Mouse (Mus musculus) lung, adult 18-20 months (tissue): Measurements from ENCODE around the gene Des.

Experiments used
- DNase-seq, 2 experiments: peaks; one replicate each; pipeline ENCODE4 v3.0.0; 2022; ENCODE audit warnings: mixed read lengths in 2 of 2

The Des gene

GRCm38 (mm10) chr1:75349275-75349674 lies 10.9 kb upstream of the Des start:
- no peak for DNase-seq

DNA sequence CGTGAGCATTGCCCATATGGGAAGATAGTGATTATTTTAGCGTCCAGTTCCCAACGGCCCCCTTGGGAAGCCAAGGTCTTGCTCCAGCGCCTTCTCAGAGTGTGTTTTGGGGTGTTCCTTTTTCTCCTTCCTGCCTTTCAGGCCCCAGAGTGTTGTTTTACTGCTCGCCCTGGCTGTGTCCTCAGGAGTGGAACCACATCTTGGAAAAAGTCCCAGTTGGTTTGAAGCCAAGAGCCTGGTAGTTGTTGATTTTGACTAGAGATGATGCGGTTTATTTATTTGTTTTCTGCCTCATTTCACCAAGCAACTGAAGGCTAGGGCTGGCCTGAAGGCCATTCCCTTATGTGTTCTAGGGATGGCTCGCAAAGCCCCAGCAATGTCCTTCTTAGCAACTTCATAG lies 2.9 kb upstream of the Des start:
- peak; percentile 25 to 41 for DNase-seq

DNA sequence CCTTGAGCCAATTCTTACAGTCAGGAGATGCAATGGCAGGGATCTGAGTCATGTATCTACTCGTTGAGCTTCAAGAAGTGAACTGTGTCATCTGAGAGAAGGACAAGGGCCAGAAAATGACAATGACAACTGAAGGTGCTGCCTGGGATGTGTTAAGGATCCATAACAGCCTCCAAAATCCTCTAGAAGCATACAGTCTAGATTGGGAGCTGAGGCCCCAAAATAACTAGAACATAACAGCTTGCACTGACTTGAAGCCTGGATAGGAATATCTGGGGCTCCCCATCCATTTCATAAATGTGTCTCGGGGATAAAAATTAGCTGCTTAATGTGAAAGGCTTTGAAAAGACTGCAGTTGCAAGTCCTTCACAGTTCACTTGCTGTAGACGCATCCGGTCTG lies 2.1 kb upstream of the Des start:
- no peak for DNase-seq

DNA sequence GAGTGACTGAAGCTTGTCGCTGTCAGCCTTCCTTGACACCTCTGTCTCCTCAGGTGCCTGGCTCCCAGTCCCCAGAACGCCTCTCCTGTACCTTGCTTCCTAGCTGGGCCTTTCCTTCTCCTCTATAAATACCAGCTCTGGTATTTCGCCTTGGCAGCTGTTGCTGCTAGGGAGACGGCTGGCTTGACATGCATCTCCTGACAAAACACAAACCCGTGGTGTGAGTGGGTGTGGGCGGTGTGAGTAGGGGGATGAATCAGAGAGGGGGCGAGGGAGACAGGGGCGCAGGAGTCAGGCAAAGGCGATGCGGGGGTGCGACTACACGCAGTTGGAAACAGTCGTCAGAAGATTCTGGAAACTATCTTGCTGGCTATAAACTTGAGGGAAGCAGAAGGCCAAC lies 783 bp upstream of the Des start:
- DNase-seq: no peak

DNA sequence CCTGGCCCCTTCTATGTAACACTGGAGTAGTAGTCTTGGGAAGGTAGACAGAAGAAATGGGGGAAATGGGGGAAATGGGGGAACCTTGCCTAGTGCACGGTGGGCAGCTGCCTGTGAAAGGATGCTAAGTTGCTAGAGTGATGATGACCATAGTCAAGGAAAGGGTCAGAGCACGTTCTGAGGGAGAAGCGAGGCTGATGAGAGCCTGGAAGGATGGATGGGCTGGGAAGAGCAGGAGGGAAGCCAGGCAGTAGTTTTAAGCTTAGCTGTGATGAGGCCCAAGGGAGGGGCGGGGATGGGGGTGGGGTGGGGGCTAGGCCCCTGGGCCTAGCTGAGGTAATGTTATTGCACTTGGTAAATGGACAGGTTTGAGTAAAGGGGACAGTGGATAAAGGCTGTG lies 994 bp downstream of the Des start:
- no peak for DNase-seq

DNA sequence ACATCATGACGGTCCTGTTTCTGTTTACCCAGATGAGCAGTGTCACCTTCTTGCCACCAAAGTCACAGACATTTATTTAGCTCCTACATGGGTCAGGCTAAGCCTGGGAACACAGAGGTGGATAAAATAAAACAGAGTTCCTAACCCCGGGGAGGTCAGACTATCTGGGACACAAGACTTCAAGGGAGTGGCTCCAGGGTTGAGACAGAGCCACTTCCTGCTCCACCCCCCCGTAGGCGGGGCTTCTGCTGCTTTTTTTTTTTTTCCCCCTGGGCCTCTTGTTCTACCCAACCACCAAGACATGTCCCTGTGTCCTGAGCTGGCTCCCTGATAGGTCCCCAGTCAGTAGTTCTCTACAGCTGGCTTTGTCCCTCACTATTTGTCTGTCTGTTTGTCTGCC lies 1.6 kb downstream of the Des start:
- DNase-seq: no peak

GRCm38 (mm10) chr1:75363868-75364267 lies 3.7 kb downstream of the Des start:
- DNase-seq: no peak

- no peak for DNase-seq
Observed at GRCm38 (mm10) chr1:75365510-75366137, 5.5 kb downstream of the Des start.

DNA sequence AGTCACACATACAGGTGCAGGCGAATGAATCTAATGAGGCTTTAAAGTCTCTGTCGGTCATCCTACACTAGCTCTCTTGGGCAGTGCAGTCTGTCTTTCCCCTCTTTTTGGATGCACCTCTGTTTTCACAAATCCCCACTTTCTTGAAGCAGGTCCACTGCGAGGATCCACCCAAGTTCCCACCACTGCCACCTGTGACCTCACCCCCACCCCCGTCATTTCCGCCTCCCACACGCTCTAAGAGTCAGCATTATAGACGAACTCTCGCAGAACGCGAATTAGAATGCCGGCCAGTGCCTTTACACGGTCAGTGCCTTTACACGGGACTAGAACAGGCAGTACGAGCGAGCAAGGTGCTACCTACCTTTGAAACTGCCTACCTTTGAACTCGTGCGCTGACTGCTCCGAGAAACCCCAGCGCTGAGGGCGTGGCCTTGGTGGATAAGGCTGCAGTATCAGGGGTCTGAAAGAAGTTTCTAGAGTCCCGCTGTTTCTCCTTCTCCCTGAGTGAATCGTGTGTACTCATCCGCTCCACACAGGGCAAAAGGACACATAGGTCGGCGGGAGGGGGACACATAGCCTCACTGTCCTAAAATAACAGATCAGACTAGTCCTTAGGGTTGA lies 9.3 kb downstream of the Des start:
- no peak for DNase-seq

- peak; percentile 32 to 47 for DNase-seq
Observed at GRCm38 (mm10) chr1:75369984-75370660, 10.0 kb downstream of the Des start.

DNA sequence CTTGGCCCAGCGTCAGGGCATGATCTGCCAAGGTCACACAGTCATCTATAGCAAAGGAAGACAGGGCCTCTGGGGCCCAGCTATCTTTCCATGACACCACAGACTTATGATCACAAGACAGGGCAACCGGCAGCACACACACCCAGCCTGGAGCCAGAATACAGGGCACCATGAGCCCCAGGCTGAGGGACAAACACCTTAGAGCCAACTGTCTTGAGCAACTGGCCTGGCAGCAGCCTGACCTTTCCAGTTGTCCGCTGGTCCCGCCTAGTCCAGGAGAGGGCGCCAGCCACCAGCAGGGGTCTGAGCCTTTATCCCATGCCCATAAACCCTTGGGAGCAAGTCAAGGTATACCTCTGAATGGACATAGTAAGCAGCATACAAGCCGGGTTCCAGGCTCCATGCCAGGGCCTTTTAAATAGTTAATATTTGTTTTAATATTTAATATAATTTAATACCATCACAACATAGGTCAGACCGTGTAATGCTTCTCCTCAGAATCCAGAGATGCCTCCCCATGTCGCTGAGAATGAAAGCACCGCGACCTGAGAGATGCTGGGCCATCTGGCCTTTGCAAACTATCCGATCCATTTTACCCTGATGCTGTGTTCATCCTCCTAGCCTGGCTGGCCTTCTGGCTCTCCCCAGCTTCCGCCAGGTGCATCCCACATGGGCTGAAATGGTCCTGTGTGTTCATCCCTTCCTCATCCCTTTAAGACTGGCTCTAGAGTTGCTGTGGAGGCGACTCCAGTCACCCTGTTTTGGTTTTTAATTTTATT lies 11.4 kb downstream of the Des start:
- DNase-seq: peak in 1 of 2 experiments; percentile 34

DNA sequence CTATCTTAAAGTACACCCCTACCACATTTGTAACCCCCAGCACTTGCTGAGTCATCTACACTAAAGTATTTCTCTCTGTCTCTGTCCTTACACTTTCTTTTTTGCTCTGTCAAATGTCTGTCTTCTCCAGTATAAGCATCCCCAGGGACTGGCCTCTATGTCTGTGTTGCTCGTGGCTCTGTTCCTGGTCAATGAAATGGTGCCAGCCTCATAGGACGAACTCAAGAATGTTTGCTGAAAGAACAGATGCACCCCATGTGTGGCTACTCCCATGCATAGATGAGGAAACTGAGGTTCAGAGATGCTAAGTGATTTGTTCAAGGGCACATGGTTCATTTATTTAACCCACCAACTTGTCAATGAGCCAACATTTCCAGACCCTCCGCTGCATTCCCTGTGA lies 12.3 kb downstream of the Des start:
- DNase-seq: no peak

DNA sequence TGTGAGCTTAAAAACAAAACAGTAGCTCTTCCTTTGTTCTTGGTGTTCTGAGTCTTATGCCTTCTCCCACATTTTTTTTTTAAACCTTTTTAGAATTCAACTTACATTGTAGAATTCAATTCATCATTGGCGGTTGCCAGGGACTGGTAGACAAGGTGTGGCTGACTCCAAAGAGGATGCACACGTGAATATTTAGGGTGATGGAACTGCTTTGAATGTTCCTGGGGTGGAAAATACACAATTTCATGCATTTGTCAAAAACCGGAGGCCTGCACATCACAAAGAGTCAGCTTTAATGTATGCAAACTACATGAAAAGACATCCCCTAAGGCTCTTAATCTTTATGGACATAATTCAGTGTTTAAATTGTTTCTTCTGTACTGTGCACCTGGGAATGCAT lies 13.1 kb downstream of the Des start:
- DNase-seq: no peak

- DNase-seq: no peak
Observed at GRCm38 (mm10) chr1:75374950-75375936, 15.1 kb downstream of the Des start, which contains the start of gene Speg. TSS of gene Speg (plus strand) at chr1:75375297.

GRCm38 (mm10) chr1:75379196-75379595 lies 19.1 kb downstream of the Des start:
- DNase-seq: no peak

DNA sequence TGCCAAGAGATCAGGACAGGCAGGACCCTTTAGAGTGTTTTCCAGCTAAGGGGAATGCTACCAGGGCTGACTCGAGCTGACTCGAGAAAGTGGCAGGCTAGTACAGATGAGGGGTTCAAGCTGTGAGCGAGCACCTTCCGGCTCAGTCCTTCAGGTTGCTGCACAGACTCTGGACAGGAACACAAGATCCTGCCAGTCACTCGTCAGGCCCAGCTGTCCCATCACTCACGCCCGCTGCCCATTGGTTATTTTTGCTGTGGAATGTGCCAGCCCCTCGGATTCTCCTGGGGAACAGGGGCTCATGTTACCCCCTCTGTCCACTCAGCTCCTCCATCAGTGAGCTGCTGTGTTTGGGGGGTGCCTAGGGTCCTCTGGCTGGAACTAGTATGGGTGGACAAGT lies 19.8 kb downstream of the Des start:
- no peak for DNase-seq

GRCm38 (mm10) chr1:75380951-75381350 lies 20.8 kb downstream of the Des start:
- no peak for DNase-seq

- DNase-seq: no peak
Observed at GRCm38 (mm10) chr1:75381482-75382355, 21.6 kb downstream of the Des start.

GRCm38 (mm10) chr1:75382356-75383071 lies 22.4 kb downstream of the Des start:
- DNase-seq: no peak

- DNase-seq: no peak
Observed at GRCm38 (mm10) chr1:75384470-75385141, 24.5 kb downstream of the Des start.
